Mouse (Mus musculus): ENCODE data around the gene Hoxc11.

Gene Hoxc11

GRCm38 (mm10) chr15:102937036-102937666, 17.1 kb upstream of the Hoxc11 start:
- DNase-seq (ENCODE audit: low spot score in 2 of 2), result no peak

- no peak for DNase-seq (ENCODE audit: low spot score in 2 of 2)
Observed at GRCm38 (mm10) chr15:102939256-102940155, 14.7 kb upstream of the Hoxc11 start.

DNA sequence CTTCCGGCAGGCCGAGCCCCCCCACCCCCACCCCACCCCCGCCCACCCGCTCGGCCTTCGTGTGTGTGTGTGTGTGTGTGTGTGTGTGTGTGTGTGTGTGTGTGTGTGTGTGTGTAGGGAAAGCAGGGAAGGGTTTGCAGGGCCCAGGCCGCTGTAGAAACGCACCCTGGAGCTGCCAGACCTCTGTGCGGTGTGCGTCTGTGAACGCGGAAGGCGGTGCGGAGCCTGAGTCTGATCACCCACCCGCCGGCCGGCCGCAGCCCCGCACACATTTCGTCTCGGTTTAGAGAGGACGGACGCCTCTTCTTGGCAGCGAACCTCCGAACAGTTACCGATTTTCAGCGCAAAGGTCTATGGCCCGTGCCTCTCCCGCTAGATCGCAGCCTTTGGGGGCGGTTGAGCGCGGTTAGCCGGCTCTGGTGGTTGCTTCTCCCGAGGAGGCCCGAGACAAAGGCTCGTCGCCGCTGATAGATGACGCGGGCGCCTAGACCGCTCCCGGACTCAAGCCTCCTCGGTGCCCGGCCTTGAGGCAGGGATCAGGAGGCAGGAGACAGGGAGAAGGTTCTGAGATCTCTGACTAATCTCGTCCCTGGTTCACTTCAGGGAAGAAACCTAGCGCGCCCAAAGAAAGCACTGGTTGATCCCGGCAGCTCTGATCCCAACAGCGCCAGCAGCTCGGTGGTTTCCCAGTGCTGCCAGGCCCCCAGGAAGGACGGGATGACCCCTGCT, 11.3 kb upstream of the Hoxc11 start:
- no peak for DNase-seq (ENCODE audit: low spot score in 2 of 2)

- DNase-seq (ENCODE audit: low spot score in 2 of 2), result no peak
Observed at GRCm38 (mm10) chr15:102943468-102943813, 10.8 kb upstream of the Hoxc11 start.

DNA sequence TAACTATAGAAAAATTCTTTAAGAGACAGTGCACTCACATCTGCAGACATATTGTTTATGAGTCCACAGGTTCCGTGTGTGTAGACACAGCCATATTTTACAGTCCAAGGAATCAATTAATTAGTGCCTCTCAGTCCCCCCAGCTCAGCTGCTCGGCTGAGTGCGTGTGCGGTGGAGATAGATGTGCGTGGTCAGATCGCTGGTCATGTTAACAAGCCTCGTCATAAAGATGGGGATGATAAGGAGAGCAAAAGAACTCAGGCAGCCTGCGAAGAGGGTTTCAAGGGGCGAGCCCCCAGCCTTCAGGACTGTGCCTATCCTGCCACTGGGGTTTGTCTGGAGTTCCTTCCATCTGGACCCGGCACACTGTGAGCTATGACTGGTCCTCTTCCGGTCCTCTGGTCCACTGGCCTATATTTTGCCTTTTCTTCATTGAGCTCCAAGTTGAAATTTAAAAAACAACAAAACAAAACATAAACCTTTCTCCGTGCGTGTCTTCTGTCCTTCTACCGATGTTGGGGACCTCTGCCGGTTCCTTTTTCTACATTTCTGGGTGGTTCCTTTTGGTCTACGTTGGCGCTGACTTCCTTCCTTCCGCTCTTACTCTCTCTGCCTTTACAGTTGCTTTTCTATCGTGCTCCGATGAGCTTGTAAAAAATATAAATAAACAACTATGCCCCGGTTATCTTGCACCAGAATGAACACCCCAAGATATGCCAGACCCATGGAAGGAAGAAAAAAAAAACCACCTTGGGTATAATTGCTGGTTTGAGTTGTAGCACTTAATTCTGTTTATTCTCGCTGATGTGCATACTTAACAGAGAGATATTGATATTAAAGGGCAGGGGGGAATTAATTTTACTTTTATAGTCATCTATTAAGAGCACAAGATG, 8.8 kb upstream of the Hoxc11 start:
- no peak for DNase-seq (ENCODE audit: low spot score in 2 of 2)

DNA sequence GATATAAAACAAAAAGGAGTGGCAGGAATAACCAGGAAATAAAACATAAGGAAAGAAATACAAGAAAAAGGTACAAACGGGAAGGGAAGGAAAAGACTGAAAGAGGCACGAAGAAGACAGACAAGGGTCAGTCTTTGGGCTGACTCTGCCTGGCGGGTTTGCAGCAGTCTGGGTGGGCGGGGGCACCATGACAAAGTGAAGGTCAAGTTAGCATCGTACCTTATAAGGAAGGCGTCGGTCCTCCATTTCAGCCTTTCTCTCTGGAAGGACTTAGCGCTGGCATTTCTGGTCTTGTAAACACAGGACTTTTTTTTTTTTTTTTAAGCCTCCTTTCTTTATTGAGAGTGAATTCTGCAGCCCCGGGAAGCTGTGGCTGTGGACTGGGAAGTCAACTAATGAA, 7.0 kb upstream of the Hoxc11 start:
- DNase-seq (ENCODE audit: low spot score in 2 of 2), result no peak

DNA sequence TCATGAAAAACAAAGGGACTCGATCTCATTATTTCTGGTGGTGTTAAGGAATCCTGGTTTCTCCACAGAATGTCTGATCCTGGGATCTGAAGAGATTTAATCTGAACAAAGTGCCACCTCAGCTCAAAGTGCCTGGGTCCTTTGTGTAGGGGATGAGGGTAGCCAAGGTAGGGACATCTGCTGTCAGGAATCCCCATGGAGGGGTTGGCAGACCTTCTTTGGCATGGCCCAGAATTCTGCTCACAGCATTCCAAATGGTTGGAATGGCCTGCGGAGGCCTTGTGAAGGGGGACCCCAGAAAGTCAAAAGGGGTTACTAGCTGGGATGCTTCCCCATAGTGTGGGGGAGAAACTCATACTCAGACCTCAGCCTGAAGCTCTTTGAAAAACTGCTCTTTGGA, 5.4 kb upstream of the Hoxc11 start:
- DNase-seq (ENCODE audit: low spot score in 2 of 2), result no peak

DNA sequence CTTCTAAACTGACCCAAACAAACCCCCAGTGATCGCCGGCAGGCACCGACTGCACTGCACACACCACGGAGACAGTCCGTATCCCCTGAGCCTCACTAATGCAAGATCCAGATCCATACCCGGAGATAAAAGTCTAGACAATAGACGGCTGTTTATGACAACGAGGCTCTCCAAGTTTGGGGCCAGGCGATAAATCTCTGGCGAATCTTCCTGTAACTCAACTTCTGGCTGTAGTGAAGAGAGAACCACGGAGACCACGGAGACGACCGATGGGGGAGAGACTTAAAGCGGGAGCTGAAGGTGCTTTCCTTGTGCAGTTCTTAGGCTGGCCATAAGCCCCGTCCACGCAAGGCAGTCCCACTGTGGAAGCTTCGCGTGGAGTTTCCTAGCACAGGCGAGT, 4.5 kb upstream of the Hoxc11 start:
- no peak for DNase-seq (ENCODE audit: low spot score in 2 of 2)

GRCm38 (mm10) chr15:102950877-102951276, 3.4 kb upstream of the Hoxc11 start:
- DNase-seq (ENCODE audit: low spot score in 2 of 2), result no peak

DNA sequence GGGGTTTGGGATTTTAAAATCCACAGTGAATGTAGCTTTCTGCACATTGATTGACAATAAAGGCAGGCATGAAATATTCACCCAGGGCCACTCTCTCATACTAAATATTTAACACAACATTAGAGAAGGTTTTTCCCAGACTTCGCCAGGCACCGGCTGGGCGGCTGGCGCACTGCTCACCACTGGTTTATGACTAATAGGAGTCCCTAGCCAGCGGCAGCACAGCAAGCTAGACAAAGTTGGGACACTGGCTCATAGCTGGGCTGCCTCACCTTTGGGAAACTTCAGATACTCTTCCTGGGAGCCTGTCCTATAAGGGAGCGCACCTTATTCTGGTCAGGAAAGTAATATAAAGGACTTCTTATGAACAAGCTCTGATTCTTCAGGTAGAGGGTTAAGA, 666 bp upstream of the Hoxc11 start:
- no peak for DNase-seq (ENCODE audit: low spot score in 2 of 2)

DNA sequence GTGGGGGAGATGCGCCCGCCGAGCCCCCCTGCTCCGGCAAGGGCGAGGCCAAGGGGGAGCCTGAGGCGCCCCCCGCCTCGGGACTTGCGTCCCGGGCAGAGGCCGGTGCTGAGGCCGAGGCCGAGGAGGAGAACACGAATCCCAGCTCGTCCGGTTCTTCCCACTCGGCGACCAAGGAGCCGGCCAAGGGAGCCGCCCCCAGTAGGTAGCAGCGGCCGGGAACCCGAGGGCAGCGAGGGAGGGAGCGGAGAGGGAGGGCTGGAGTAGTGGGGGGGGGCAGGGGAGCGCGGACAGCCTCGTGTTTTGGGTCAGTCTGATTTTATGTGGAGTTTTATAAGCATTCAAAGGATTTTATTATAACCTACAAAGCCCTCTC, 768 bp downstream of the Hoxc11 start:
- no peak for DNase-seq (ENCODE audit: low spot score in 2 of 2)

DNA sequence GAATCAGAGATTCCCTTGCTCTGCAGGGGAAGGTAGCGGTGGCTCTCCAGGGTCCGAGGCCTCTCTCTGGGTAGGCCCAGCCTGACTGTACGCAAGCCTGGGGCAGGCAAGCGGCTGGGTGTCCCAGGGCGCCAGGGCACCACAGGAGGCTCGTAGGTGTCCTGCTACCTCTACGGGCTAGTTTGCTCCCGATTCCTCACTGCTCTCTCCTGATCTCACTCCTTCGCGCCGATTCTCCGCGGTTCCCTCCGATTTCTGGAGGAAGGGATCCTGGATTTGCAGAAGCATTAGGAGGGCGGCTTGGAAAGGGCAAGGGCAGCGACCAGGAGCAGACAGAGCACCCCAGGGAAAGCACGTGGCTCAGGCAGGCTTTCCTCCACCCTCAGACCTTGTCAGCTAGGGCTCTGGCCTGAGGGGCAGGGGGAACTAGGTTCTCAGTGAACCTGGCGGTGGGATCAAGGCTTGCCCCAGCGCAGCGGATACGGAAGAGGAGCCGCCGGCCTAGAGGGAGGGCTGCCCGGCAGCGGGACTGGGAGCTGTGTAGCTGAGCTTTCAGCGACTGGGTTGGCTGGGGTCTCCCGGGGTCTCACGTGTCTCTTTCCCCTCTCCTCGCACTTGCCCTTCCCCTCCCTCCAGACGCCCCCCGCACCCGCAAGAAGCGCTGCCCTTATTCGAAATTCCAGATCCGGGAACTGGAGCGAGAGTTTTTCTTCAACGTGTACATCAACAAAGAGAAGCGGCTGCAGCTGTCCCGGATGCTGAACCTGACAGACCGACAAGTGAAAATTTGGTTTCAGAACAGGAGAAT, 1.8 kb downstream of the Hoxc11 start:
- no peak for DNase-seq (ENCODE audit: low spot score in 2 of 2)

GRCm38 (mm10) chr15:102956906-102957305, 2.7 kb downstream of the Hoxc11 start:
- DNase-seq (ENCODE audit: low spot score in 2 of 2), result no peak

DNA sequence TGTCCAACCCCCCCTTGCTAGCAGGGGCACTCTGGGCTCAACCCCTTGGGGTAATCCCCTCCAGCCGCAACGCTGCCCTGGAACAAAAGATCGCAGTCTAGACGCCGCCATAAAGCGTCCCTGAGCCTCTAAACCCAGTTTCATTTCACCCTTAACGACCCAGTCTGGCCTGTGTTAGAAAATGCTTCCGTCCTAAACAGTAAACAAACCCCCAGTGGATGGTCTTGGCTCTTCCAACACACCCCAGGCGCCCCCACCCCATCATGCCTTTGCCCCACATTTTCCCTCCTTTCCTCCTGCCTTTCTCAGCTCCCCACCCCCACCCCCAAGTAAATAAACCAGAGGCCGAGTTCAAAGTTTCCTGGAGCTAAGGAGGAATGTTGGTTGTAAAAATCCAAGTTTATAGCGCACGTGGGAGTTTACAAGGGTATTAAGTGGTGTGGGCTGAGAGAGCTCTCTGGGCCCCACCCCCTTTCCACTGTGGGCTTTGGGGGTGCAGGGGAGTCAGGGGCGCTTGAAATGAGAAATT, 5.5 kb downstream of the Hoxc11 start:
- DNase-seq (ENCODE audit: low spot score in 2 of 2), result no peak

DNA sequence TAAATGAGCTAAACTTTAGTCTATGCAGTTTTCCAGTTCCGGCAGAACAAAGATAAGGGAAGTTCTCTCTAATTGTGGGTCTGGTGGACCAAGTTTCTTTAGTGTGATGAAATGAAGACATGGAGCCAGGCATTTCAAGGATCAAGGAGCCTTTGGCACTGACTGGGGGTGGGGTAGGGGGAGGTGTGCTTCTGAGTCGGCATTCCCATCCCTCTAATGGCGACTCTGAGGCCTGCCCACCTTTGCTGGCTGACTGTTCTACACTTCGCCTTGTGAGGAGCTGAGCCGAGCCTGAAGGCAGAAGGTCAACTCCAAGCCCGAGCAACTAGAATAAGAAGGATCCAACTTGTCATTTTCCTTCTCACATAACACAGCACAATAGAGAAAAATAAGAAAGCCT, 7.5 kb downstream of the Hoxc11 start:
- no peak for DNase-seq (ENCODE audit: low spot score in 2 of 2)

DNA sequence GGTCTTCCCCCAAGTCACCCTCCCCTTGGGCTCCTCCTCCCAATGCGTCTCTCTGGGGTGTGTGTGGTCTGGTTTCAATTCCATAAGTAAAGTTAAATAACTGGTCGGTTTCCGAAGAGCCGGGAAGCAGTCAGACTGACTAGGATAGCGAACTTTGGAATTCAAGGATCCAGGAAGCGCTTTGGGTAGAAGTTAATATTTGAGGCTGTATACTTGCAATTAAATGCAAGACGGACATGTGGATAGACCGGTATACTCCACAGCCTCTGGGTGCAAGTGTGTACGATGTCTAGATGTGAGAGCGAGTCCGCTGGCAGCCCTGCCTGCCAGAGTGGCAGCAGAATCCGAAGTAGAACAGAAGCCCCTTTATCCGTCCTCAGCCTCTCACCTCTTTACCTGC, 8.3 kb downstream of the Hoxc11 start:
- no peak for DNase-seq (ENCODE audit: low spot score in 2 of 2)

GRCm38 (mm10) chr15:102963259-102963658, 9.0 kb downstream of the Hoxc11 start:
- no peak for DNase-seq (ENCODE audit: low spot score in 2 of 2)

DNA sequence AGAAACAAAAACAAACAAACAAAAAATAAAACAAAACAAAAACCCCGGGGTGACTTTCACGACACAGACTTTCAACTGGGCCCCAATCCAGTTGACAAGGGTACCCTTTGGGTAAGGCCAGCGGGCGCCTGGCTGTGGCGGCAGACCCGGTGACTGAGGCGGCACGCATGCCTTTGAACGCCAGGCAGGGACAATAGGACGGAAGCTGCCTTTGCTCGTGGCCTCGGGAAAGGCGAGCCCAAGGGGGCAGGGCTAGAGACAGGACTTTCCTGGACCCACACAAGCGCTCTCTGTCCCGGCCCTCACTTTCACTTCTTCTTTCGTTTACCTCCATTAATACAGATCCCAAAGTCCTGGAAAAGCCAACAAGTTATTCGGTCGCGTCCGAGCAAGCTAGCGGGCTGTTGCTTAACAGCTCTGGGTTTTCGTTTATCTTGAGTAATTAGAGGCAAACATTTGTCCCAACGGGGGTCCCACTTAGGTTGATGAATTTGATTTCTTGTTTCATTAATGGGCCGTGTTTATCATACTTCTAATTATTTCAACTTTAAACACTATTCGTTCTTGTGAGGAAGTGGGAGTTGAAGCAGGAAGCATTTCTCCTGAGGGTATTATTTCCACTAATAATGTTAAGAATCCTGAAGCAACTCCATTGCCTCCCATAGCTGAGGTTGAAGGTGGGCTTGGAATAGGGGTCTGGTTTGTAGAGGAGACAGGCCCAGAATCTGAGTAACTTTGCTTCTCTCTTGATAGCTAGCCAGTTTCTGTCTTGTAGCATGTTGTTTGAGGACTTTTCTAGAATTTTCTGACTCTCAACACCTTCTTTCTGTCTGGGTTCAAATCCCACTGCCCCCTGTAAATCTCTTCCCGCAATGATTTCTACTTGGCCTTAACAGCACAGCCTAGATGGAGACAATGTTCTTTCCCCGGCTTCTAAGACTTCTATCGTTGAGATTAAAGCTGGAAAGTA, 9.7 kb downstream of the Hoxc11 start:
- no peak for DNase-seq (ENCODE audit: low spot score in 2 of 2)

Data from spleen, postnatal 10 days (tissue).